Mouse (Mus musculus) ovary, postnatal 10 days (tissue): ENCODE measurements around the gene B3gnt8.
"Not testable (repeated sequence)": the region's sequence is repeated elsewhere in the genome, so short reads cannot be mapped to it uniquely, and the experiment has no call there.

Experiments used
- DNase-seq: peaks from one replicate; pipeline ENCODE4 v3.0.0; 2022; ENCODE audit warnings: low spot score

B3gnt8 gene

GRCm38 (mm10) chr7:25626509-25627430 is at the start of gene B3gnt8:
TSS of gene B3gnt8 (plus strand) at chr7:25626654.
- DNase-seq: no peak

GRCm38 (mm10) chr7:25576793-25577437 is 49.5 kb upstream of the B3gnt8 start:
- not testable (repeated sequence) for DNase-seq

DNA sequence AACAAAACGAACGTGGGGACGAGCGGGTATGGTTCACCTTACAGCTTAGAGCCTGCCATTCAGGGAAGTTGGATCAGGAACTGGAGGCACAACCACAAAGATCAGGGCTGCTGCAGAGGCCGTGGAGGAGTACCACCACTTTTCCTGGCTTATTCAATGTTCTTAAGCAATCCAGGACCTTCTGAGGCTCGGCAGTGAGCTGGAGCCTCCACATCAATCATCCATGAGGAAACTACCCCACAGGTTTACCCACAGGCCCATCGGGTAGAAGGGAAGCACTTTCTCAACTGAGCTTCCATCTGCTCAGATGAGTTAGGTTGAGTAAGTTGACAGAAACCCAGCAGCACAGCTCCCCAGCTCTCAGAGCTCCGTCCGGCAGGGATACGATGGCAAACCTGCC is 47.0 kb upstream of the B3gnt8 start:
- no peak for DNase-seq

DNA sequence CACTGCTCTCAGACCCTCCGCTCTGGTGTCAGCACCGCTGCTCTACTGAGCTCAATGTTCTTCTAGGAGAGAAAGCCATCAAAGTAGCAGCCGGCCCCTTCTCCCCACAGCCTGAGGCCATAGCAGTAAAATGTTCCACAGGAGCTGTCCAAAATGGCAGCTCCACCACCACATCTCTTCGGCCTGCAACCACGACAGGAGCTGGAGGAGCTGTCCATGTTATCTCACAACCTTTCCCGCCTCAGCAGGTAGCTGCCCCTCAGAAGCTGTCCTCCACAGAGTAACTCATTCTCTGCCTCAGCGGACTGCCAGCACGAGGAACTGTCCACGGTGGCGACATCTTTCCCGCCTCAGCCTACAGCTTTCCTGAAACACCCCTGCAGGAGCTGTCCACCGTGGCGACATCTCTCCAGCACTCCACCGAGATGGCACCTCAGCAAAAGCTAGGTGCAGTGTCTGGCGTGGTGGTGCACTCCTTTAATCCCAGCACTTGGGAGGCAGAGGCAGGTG is 44.1 kb upstream of the B3gnt8 start:
- no peak for DNase-seq

DNA sequence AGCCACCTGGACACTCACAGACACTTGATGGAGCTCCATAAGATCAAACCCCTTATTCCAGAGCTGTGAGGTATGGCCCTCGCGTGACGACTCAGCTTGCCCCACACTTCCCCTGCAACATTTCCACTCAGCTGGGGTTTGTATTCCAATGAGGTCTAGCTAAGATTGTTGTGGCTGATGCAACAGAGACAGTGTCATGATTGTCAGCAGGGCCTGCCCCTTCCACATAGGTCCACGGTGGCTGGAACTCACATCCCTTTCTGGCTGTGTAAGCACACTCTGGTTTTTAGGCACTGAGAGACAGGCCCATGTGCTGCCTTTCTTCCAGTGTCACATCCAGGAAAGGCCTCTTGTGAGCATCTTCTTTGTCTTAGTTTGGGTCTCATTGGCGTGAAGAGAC is 41.8 kb upstream of the B3gnt8 start:
- DNase-seq: no peak

GRCm38 (mm10) chr7:25585351-25586204 is 40.9 kb upstream of the B3gnt8 start:
- DNase-seq: no peak

GRCm38 (mm10) chr7:25591226-25591625 is 35.2 kb upstream of the B3gnt8 start:
- no peak for DNase-seq

- no peak for DNase-seq
These were observed 32.6 kb upstream of the B3gnt8 start for GRCm38 (mm10) chr7:25593859-25594258.

DNA sequence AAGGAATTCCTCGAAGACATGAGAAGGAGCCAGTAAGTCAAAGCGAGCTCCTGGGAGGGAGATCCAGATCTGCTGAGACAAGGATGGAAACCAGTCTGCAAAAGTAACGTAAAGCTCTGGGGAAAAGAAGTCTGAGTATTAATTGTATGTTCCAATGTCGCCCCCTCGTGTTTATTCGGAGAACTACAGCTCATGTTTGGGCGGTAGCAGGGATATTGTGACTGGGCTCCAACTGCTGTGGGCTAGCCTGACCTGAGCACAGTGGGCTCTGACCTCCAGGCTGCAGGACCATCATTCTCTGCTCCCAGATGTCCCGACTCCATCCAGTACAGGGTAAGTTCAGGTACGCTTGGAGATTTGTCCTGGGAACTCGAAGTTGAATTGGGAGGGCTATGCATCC is 26.8 kb upstream of the B3gnt8 start:
- DNase-seq: peak; percentile 48

GRCm38 (mm10) chr7:25600666-25601065 is 25.8 kb upstream of the B3gnt8 start:
- no peak for DNase-seq

DNA sequence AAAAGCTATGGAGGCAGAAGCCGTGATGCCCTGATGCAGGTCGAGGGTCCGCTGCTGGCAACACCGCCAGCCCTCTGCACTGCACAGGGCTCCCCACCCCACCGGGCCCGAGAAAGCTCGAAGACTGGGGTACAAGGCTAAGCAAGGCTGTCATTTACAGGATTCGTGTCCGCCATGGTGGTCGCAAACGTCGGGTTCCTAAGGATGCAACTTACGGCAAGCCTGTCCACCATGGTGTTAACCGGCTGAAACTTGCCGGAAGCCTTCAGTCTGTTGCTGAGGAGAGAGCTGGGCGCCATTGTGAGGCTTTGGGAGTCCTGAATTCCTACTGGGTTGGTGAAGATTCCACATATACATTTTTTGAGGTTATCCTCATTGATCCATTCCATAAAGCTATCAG is 25.1 kb upstream of the B3gnt8 start:
- no peak for DNase-seq

GRCm38 (mm10) chr7:25606625-25607063 is 19.8 kb upstream of the B3gnt8 start:
- no peak for DNase-seq

- DNase-seq: no peak
These were observed 19.3 kb upstream of the B3gnt8 start for GRCm38 (mm10) chr7:25607196-25607595.

- no peak for DNase-seq
These were observed 16.4 kb upstream of the B3gnt8 start for GRCm38 (mm10) chr7:25610056-25610455.

GRCm38 (mm10) chr7:25611501-25611900 is 15.0 kb upstream of the B3gnt8 start:
- DNase-seq: no peak

DNA sequence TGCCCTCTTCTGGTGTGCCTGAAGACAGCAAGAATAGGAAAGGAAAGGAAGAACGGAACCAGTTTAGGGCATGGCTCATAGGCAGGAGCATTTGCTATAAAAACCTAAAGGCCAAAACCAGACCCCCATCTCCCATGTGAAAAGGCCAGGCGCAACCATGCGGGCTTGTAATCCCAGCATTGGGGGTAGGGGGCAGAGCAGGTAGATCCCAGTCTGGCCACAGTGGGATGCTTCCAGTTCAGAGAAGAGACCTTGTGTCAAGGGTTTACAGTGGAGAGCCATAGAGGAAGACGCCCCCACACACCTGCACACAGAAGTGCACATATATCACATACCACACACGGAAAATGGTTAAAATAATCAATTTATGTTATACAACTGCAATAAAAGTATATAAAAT is 12.4 kb upstream of the B3gnt8 start:
- no peak for DNase-seq

DNA sequence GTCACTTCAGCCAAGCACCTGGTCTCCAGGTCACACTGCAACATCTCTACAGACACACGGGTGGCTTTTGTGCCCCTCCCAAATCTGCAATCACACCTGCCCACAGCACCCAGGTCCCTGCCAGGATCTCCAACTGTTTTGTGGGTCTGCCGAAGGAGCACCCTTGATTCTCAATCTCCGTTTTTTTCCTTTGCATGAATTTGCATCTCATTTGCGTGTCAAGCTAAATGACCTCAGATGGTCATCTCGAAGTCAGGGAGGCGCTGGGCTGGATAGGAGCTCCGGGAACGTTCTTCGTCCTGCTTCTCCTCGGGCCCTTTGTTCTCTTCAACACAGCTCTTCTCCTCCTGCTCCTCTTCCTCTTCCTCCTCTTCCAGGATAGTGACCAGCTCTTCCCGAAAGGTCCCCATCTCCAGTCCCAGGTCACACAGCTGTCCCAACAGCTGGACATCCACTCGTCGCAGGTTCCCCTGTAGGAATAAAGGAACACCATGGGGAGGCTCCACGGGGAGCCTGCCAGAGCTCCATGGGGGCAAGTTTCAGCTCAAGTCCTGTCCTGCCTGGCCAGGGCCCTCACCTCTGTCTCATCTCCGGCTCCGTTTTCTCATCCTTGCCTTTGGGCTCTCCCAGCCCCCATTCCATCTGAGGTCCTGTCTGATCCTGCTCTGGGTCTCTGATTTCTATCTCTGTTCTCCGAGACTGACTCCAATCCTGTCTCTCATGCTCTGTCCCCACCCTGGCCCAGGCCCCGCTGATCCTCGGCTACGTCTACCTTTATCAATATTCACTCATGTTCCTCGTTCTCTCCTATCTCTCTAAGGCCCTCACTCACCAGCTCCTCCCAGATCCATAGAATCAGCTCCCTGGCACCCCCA is 11.4 kb upstream of the B3gnt8 start:
- DNase-seq: no peak

- no peak for DNase-seq
These were observed 10.8 kb upstream of the B3gnt8 start, which contains the start of gene Erich4 for GRCm38 (mm10) chr7:25615706-25616011. TSS of gene Erich4 (minus strand) at chr7:25615892.

DNA sequence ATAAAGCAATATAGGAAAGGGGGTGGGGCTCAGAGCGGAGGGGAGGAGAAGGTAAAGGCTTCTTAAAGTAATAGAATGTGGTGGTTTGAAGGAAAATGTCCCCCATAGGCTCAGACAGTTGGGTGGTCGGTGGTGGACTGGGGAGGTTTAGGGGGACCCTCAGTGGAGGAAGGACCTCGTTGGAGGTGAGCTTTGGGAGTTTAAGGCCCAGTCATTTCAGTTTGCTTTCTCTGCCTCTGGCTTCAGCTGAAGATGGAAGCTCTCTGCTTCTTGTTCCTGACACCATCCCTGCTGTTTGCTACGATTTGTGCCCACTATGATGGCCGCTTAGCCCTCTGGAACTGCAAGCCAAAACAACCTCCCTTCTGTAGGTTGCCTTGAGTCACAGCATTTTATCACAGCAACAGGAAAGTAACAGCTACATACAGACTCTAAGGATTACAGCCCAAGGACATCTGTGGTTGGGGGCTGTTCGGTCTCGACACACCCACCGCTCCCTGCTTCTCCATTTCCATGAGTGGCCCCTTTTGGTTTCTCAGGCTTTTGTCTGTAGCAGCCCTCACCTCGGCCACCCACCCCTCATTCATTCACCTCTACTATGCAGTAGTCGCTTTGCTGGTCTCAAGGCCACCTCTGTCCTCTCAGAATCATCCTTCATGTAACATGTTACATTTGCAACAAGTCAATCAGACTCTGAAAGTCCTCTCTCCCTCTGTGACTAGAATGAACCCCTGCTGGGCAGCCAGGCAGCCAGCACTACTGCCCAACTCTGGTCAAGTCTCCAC is 8.9 kb upstream of the B3gnt8 start:
- DNase-seq: no peak
